Mouse (Mus musculus): ENCODE results near the gene Pml. TPM values are rescaled to one million over a fixed set of nuclear protein-coding genes. Genes with fewer than 3 reads are reported as not detected.
"Not testable (repeated sequence)": the region's sequence is repeated elsewhere in the genome, so short reads cannot be mapped to it uniquely, and the experiment has no call there.

Pml gene
- polyA plus RNA-seq, 1 experiment from 2014 or later = 4.1 TPM

DNA sequence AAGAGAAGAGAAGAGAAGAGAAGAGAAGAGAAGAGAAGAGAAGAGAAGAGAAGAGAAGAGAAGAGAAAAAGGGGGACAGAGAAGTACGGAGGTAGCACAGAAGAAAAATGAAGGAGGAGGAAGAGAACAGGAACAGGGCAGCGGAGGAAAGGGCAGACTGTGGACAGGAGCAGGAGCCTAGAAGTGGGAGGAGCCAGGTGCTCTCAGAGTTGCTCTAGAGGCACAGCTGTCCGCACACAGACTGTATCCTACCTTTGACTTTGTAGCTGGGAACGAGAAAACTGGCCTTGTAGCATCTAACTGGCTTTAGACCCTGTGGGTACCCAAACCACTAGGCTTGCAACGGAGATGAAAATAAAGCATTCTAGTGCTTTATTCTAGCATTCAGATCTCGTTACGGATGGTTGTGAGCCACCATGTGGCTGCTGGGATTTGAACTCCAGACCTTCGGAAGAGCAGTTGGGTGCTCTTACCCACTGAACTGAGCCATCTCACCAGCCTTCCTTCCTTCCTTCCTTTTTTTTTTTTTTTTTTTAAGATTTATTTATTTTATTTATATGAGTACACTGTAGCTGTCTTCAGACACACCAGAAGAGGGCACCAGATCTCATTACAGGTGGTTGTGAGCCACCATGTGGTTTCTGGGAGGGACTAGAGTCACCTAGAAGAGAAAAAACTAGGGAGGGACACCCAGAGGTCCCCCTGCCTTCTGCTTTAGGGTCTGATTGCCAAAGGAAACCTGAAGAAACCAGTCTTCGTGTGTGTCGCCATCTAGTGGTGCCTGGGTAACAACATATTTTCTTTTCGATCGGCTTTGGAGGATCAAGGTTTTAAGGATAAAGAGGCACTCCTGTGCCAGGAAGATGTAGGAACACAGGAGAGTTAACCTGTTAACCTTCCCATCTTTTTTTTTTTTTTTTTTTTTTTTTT lies 19.1 kb upstream of the Pml start:
- Histone ChIP-seq H3K36me3 (peaks cover 2% of the 10 kb centered on the region; the same call in 1 of the 2 replicates), H3K9me3 (no peaks in the 10 kb centered on the region), H3K9ac (replicated peaks) (no peak overlapping the region), H3K27ac (no peak overlapping the region), H3K4me2 (replicated peaks) (no peak overlapping the region), H3K27me3 (no peaks in the 10 kb centered on the region), H3K4me3 (replicated peaks) (no peak overlapping the region), H3K4me1 (replicated peaks) (no peaks in the 10 kb centered on the region; the same call in 1 of the 2 replicates)
- no peak for ATAC-seq
- 59% methylated on average over 12 of the region's 12 CpGs for WGBS

DNA sequence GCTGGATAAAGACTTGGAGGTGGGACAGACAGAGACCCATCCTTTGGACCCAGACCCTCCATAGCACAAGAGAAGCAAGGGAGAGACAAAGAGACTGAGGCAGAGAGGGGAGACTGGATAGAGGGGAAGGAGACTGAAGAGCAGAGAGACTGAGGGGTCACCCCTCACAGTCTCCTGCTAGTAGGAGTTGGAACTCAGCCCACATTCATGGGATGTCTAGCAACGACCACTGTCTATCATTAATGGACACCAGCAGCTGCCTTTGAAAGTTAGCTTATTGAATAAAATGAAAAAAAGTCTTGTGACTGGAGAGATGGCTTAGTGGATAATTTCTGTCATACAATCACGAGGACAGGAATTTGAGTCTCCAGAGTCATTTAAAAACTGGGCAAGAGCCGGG lies 17.5 kb upstream of the Pml start:
- Histone ChIP-seq H3K4me2 (replicated peaks) (no peak overlapping the region), H3K27ac (no peak overlapping the region), H3K9ac (replicated peaks) (no peak overlapping the region), H3K27me3 (no peaks in the 10 kb centered on the region), H3K4me3 (replicated peaks) (no peak overlapping the region), H3K4me1 (replicated peaks) (no peaks in the 10 kb centered on the region; the same call in 1 of the 2 replicates), H3K9me3 (no peaks in the 10 kb centered on the region), H3K36me3 (peaks cover 12% of the 10 kb centered on the region)
- WGBS = 81% methylated on average over 3 of the region's 3 CpGs
- no peak for ATAC-seq

DNA sequence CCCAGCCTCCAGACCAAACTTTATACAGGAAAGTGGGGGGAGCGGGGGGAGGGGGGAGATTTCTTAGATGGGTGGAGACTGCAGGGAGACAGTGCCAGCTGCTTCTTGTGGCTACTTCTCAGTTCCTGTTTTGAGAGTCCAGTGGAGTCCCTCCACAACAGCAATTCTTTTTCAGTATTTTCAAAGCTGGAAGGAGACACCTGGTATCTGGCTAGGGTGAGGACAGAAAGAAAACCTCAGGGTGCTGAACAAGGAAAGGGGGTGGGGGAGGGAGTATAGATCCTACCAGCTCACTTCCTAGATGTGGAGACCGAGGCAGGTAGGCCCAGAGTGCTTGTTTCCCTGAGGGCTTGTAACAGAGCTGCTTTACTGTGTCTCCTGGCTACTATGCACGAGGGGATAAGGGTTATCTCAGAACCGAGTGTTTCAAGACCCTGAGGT lies 17.0 kb upstream of the Pml start:
- no peaks in the 10 kb centered on the region; the same call in 1 of the 2 replicates for H3K4me1 ChIP-seq (replicated peaks)
- peaks cover 16% of the 10 kb centered on the region for H3K36me3 ChIP-seq
- H3K27ac ChIP-seq = no peak overlapping the region
- no peaks in the 10 kb centered on the region for H3K27me3 ChIP-seq
- H3K4me3 ChIP-seq (replicated peaks) = no peak overlapping the region
- H3K9ac ChIP-seq (replicated peaks) = no peak overlapping the region
- H3K4me2 ChIP-seq (replicated peaks) = no peak overlapping the region
- no peak for ATAC-seq
- no peaks in the 10 kb centered on the region for H3K9me3 ChIP-seq
- WGBS = 48% methylated on average over 4 of the region's 4 CpGs

DNA sequence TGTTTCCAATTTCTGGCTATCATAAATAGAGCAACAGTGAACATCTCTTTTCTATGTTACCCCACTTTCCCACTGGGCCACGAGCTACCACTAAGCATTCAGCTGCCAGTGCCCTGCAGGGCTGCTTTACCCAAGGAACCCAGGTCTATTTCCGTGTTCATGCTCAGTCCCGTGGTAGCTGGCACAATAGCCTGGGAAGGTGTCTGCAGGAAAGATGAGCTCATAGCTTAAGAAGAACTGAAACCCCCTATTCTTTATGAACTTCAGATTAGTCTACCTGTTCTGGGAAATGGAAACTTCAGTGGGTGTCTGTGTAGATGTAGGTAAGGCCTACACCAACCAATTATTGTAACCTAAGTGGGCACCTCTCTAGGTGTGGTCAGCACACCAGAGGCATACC lies 15.8 kb upstream of the Pml start:
- Histone ChIP-seq H3K27me3 (no peaks in the 10 kb centered on the region), H3K27ac (no peak overlapping the region), H3K36me3 (peaks cover 26% of the 10 kb centered on the region), H3K4me3 (replicated peaks) (no peak overlapping the region), H3K4me1 (replicated peaks) (no peaks in the 10 kb centered on the region; the same call in 1 of the 2 replicates), H3K4me2 (replicated peaks) (no peak overlapping the region), H3K9ac (replicated peaks) (no peak overlapping the region), H3K9me3 (no peaks in the 10 kb centered on the region)
- no peak for ATAC-seq
- 82% methylated on average over 3 of the region's 3 CpGs for WGBS

DNA sequence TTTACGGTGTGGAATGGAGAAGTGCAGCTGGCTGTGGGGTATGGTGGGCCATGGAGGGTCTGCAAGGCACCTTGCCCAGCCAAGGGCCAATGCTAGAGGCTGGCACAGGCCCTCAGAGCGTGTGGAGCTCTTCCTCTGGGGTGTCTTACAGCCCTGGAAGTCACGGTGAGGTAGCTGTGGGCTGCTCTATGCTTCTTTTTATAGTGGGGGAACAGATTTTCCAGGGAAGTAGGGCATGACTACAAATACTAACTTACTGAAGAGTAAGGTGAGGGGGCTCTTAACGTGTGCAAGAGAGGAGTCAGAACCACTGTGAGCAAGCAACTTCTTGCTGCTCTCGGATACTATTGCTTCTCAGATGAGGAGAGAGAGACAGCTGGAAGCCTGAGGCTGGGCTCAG lies 12.9 kb upstream of the Pml start:
- Histone ChIP-seq H3K4me1 (replicated peaks) (no peaks in the 10 kb centered on the region; the same call in 1 of the 2 replicates), H3K27me3 (no peaks in the 10 kb centered on the region), H3K4me2 (replicated peaks) (no peak overlapping the region), H3K36me3 (peaks cover 53% of the 10 kb centered on the region), H3K4me3 (replicated peaks) (no peak overlapping the region), H3K9ac (replicated peaks) (no peak overlapping the region), H3K27ac (no peak overlapping the region), H3K9me3 (no peaks in the 10 kb centered on the region)
- ATAC-seq = no peak
- WGBS = 92% methylated on average over 5 of the region's 5 CpGs

DNA sequence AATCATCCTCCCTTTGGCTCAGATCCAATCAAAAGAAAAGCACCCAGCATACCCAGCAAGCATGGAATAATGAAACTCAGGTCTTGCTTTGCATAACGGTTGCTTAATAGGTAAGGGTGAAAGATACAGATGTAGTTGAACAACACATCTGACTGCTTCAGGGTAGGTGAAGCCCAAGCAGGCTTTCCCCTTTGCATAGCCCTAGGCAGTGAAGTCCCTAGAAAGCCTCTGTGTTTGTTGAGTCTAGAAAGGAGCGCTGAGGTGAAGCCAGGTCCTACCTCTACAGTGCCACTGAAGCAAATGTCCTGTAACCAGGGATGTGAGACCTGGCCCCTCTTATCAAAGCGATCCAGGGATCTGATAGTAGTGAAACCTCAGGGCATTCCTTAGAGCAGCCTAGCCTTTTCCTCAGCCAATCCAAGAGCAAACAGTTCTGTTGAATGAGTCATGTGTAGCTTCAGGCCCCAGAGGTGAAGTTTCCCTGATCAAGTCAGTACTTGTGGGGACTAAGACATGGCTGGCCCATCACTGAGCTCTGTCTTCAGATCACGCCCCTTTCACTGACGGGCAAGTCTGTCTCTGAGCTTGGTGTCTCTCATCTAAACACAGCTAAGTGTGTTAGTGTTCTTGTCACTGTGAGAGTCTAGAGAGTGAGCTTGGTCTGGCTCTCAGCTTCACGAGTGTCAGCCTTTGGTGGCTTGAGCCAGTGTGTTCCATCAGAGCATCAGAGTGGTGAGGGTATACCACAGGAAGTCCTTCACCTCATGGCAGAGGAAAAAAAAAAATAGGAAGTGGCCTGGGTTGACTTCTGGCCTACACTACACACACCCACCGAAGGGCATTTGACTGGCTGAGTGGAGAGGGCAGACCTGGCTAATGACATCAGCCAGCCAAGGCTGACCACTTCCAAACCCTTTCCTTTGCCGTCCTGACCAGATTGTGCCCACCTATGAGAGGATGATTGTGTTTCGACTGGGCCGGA lies 6.4 kb upstream of the Pml start:
- Histone ChIP-seq H3K27me3 (no peaks in the 10 kb centered on the region), H3K4me1 (replicated peaks) (peaks cover 16% of the 10 kb centered on the region), H3K27ac (no peak overlapping the region), H3K4me3 (replicated peaks) (no peak overlapping the region), H3K4me2 (replicated peaks) (no peak overlapping the region), H3K9me3 (no peaks in the 10 kb centered on the region), H3K36me3 (peaks cover 53% of the 10 kb centered on the region), H3K9ac (replicated peaks) (no peak overlapping the region)
- WGBS = 93% methylated on average over 10 of the region's 10 CpGs
- no peak for ATAC-seq

DNA sequence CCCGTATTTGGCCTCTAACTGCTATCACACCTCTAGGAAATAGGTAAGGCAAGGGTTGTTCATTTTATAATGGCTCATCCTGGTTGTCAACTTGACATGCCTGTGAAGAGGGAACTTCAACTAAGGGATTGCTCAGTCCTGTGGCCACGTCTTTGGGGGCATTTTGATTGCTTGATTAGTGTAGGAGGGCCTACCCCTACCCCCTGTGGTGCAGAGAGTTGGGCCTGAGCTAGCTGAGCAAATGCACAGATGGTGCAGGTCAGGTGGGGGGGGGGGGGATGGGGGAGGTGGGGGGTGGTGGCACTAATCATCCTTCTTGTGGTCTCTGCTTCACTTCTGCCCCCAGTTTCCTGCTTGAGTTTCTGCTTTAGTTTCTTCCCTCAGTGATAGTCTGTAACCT lies 5.5 kb upstream of the Pml start:
- Histone ChIP-seq H3K9me3 (no peaks in the 10 kb centered on the region), H3K36me3 (peaks cover 46% of the 10 kb centered on the region), H3K4me2 (replicated peaks) (no peak overlapping the region), H3K4me1 (replicated peaks) (peaks cover 17% of the 10 kb centered on the region), H3K27me3 (no peaks in the 10 kb centered on the region), H3K27ac (no peak overlapping the region), H3K4me3 (replicated peaks) (no peak overlapping the region), H3K9ac (replicated peaks) (no peak overlapping the region)
- no peak for ATAC-seq
- WGBS = 59% methylated on average over 2 of the region's 2 CpGs

DNA sequence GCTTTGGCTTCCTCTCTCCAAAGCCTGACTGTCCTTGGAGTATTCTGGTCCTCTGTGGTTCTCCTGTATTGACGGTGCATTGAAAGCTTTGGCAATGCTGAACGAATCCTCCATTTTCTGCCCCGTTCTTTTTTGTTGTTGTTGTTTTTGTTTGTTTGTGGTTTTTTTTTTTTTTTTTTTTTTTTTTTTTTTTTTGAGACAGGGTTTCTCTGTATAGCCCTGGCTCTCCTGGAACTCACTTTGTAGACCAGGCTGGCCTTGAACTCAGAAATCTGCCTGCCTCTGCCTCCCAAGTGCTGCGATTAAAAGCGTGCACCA lies 4.2 kb upstream of the Pml start:
- peak overlapping the region; percentile 87 for H3K4me2 ChIP-seq (replicated peaks)
- ATAC-seq, H3K9me3 ChIP-seq, H3K27me3 ChIP-seq: not testable (repeated sequence)
- H3K9ac ChIP-seq (replicated peaks) = peak overlapping the region; percentile 92
- peaks cover 31% of the 10 kb centered on the region for H3K4me1 ChIP-seq (replicated peaks)
- peaks cover 34% of the 10 kb centered on the region for H3K36me3 ChIP-seq
- 63% methylated on average over 5 of the region's 5 CpGs for WGBS
- peak overlapping the region; percentile 76 for H3K27ac ChIP-seq
- peak overlapping the region; percentile 89 for H3K4me3 ChIP-seq (replicated peaks)

DNA sequence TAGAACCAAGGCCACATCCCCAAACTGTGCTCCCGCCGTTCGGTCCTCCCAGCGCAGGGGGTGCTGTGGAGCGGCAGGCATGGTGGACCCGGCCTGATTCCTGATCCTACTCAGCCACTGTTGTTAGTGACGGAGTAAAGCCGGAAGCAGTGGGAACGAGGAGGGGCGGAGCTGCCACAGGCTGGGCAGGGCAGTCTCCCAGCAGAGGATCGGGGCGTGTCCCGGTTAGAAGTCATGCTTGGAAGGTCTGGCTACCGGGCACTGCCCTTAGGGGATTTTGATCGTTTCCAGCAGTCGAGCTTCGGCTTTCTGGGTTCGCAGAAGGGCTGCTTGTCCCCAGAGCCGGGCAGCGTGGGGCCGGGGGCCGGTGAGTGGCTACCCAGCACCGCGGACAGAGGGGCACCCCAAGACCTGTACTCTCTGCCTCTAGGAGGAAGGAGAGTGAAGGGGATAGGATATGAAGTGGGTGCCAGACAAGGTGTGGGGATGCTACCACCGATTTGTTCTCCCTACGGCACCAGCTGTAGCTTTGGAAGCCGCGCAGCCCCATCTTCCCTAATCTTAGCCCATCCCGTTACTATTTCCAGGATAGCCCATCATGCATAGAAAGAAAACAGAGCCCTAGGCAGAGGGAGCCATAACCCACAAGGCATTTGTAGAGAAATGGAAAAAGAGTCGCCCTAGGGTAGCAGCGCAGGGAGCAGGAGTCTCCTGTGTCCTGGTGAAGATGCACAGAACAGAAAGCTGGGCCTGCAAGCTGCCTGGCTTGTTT lies 3.6 kb upstream of the Pml start, which contains the start of gene Stoml1:
Stoml1 (plus strand) TSS at position 132 of the 772 bp plus-strand sequence.
- Histone ChIP-seq H3K36me3 (peaks cover 29% of the 10 kb centered on the region), H3K9ac (replicated peaks) (peak within 1 kb of the TSS; percentile 92), H3K27ac (peak within 1 kb of the TSS; percentile 76), H3K4me1 (replicated peaks) (peaks cover 36% of the 10 kb centered on the region), H3K9me3 (no peaks in the 10 kb centered on the region), H3K4me2 (replicated peaks) (peak within 1 kb of the TSS; percentile 87), H3K27me3 (no peaks in the 10 kb centered on the region), H3K4me3 (replicated peaks) (peak within 1 kb of the TSS; percentile 89)
- WGBS = 1% methylated on average over 31 of the region's 31 CpGs
- ATAC-seq = peak; percentile 97

DNA sequence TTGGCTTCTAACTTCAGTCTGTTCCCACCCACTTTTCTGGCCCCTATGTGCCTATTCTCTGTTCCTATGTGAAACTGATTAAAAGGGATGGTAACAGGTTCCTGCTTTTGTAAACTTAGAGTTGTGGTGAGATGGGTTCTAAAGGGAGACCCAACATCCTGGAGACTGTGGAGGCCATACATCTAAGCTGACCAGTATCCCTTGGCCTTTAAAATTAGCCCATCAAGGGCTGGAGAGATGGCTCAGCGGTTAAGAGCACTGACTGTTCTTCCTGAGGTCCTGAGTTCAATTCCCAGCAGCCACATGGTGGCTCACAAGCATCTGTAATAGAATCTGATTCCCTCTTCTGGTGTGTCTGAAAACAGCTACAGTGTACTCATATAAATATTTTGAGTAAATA lies 1.1 kb upstream of the Pml start:
- not testable (repeated sequence) for H3K9ac ChIP-seq (replicated peaks); H3K9me3 ChIP-seq; H3K27me3 ChIP-seq; ATAC-seq; H3K4me3 ChIP-seq (replicated peaks); H3K27ac ChIP-seq; H3K36me3 ChIP-seq; H3K4me2 ChIP-seq (replicated peaks)
- peaks cover 45% of the 10 kb centered on the region for H3K4me1 ChIP-seq (replicated peaks)
- WGBS = 78% methylated on average over 1 of the region's 1 CpGs

DNA sequence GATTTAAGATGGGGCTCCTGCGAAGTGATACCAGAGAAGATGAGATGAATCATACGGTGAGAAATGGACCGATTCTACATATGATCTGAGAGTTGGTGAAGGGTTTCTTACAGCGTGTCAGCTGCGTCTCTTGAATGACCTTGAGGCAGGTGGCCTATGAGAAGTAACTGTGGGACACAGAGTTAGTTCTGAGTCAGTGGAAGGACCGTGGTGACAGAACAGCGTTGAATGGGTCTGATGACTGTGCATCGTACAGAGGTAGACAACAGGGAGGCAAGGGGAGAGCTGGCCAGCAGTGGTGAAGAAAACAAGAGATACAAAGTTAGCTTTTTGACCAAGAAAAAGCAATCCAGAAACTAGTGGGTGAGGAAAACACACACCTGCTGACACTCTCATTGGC lies 736 bp upstream of the Pml start:
- Histone ChIP-seq H3K9me3 (no peaks in the 10 kb centered on the region), H3K4me1 (replicated peaks) (peaks cover 45% of the 10 kb centered on the region), H3K4me2 (replicated peaks) (no peak overlapping the region; the same call in 1 of the 2 replicates), H3K9ac (replicated peaks) (no peak overlapping the region), H3K4me3 (replicated peaks) (no peak overlapping the region), H3K36me3 (0 out of 2 replicates have a peak, but pooled peaks cover under 1% of the 10 kb centered on the region), H3K27ac (no peak overlapping the region), H3K27me3 (no peaks in the 10 kb centered on the region)
- ATAC-seq = no peak
- 80% methylated on average over 8 of the region's 8 CpGs for WGBS
